Mouse (Mus musculus) spleen, adult 18-20 months (tissue): ENCODE results near the gene Cat.
A peak's percentile ranks its signal among the peaks of the same experiment; 100 is the strongest.

Experiments
- DNase-seq, 2 experiments: peaks; one replicate each; pipeline ENCODE4 v3.0.0; 2022; ENCODE audit warnings: mixed read lengths in 2 of 2

The Cat gene

DNA sequence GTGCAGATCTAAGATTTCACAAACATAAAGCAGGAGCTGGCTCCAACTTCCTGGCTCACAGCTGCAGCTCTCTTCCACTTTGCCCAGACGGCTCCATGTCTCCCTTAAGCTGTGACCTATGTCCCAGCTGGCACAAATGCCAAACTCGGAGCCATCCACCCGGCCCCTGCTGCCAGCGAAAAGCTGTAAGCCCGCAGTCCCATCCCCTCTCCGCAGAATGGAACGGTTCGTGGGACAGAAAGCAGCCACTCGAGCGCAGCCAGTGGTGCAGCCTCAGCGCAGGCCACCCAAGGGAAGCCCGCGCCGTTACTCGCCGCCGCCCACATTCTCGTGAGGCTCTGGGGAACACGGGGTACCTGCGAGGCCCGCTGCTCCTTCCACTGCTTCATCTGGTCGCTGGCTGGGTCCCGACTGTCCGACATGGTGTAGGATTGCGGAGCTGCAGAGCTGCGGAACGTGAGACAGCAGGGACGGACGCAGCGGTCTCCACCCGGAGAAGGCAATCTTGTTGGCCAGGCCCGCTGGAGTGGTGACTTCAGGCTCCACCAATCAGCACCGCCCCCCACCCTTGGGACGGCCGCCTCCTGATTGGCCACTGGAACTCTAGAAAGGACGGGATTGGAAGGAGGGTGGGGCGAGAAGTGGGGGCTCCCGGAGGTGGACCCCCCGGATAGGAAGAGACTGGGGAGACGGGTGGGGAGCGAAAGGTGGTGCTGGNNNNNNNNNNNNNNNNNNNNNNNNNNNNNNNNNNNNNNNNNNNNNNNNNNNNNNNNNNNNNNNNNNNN lies at the start of gene Cat:
Cat (minus strand) TSS at position 544 of the 785 bp plus-strand sequence.
- peak; percentile 89 to 90 for DNase-seq

DNA sequence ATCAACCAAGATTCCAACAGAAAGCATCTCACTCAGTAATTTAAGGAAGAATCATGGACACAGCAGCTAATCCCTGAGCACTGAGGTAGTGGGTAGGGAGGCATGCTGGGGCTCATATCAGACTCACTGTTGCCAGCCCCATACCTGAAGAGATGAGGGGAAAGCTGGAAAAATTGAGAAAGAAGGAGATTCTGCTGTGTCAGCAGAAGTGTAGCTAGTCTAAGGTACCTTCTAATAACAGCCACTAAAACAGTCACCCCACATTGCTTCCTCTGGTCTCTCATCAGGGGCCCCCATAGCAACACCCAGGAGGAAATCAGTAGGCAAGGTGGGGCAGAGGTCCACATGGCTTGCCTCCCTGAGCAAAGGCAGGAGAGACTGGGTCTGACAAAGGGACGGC lies 40.6 kb upstream of the Cat start:
- no peak for DNase-seq

- no peak for DNase-seq
Measured at GRCm38 (mm10) chr2:103516472-103516871, 31.5 kb upstream of the Cat start.

DNA sequence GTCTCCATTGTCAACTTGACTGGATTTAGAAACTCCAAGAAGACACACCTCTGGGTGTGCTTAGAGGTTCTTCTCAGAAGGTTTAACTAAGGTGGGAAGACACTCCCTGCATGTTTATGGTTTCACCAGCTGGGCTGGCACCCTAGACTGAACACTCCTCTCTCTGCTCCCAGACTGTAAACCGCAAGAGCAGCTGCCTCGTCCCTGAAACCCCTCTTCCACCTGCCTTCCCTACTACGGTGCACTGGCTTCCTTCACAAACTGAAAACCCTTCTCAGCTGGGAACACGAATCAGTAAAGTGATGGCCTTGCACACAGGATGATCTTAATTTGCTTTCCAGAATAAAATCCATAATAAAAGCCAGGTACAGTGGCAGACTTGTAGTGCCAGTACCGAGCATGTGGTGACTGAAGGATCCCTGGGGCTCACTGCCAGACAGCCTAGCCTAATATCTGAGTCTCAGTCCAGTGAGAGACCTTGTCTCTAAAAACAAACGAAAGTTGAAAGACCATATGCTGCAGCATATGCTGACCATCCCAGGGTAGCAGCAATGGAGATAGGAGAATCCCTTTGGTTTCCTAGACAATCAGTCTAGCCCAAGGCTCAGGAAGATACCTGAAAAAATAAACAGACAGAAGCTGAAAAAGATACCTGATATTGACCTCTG lies 30.7 kb upstream of the Cat start:
- no peak for DNase-seq

- DNase-seq, result no peak
Measured at GRCm38 (mm10) chr2:103512066-103512795, 27.3 kb upstream of the Cat start.

DNA sequence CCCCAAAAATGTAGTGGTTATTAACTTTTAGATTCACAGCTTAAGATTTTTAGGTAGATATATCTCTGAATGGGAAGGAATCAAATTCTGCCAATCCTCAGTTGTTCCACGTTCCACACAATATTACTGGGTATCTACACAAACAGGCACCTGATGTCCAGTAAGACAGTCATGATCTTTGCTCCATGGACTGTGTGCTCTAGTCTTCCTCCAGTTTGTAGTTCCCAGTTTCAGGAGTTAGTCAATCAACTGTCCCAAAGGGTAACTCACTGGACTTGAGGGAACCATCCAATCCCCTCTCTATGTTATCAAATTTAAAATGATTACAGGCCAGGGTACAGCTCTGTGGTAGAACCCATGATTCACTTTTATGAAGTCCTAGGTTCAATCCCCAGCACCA lies 26.7 kb upstream of the Cat start:
- DNase-seq, result no peak

DNA sequence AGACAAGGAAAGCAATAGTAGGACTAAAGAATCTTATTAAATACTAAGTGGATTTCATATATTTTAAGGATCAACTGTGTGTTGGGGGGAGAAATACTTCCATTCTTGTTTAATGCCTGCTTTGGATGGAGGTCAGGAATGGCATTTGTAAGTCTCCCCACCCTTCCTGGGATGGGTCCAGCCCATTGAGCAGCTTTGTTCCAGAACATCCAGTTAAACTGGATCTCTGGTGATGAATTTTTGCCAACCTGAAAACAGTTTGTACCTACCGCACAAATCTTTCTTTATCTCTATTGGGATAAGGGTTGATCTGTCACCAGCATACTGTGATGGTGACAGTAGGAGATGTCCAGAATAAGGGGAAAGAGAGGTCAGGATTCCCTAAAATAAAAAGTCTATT lies 26.1 kb upstream of the Cat start:
- no peak for DNase-seq

- DNase-seq, result no peak
Measured at GRCm38 (mm10) chr2:103507651-103508050, 22.7 kb upstream of the Cat start.

DNA sequence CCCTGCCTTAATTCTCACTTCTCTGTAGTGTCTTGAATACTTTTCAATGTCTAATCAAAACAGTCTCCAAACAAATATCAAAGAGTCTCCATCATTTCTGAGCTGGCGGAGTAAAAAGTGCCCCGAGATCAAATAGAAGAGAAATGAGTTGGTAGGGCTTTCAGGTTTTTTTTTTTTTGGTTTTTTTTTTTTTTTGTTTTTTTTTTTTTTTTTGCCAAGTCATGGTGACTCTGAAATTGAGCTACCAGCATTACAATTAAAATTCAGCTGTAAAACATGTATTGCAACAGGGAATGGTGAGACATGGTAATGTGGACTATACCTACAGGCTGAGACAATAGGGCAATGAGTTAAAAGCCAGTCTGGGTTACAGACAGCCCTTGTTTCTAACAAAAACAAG lies 21.0 kb upstream of the Cat start:
- DNase-seq, result no peak

GRCm38 (mm10) chr2:103504463-103504862 lies 19.5 kb upstream of the Cat start:
- DNase-seq, result no peak

GRCm38 (mm10) chr2:103500769-103501168 lies 15.8 kb upstream of the Cat start:
- no peak for DNase-seq

DNA sequence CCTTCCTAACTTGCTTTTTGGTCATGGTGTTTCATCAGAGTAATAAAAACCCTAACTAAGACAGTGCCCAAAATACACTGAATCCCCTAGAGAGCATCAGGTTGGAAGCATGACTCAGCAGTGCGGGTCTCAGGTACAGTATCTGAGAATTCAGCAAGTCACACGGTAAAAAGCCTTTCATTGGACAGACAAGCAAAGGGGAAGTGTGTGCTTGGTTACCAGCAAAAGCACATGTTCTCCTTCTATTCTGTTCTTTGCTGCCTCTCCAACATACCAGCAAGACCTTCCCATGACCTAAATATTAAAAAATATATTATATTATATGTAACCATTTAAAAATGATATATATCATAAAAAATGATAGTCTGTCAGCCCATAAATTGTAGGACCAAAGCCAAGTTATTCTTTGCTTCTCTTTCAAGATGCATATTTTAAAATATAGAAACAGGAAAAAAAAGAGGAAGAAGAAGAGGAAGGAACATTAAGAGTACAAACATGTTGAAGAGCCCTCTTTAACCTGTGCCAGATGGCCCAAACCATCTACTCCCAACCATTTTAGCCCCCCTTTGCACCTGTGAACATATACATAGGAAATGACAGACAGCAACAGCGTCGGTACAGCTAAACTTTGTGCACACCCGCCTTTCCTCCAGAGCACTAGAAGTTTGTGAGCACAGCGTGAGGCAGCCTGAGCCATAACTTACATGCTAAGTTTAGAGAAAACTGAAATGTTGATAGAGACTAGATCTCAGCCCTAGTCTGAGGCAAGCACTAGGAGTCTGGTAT lies 10.9 kb upstream of the Cat start:
- DNase-seq, result no peak

DNA sequence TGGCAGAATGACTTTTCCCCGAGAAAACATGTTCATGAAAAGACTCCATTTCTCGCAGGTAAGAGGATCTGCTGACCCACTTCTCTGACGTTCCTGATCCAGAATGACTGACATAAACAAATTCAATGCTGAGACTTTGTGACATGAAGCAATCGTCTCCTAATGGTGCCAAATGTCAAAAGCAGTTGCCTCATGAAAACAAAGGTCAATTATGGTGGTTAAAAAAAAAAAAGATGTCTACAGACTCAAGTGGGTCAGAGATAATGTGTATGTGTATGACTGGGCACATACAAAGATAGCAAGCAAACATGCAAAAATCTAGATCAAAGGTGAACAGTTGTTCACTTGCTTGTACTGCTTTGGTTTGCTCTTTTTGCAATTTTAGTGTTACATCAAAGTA lies 8.9 kb upstream of the Cat start:
- no peak for DNase-seq

- no peak for DNase-seq
Measured at GRCm38 (mm10) chr2:103492526-103492925, 7.6 kb upstream of the Cat start.

- no peak for DNase-seq
Measured at GRCm38 (mm10) chr2:103483986-103484520, 907 bp downstream of the Cat start.

- DNase-seq, result no peak
Measured at GRCm38 (mm10) chr2:103483289-103483985, 1.5 kb downstream of the Cat start.

DNA sequence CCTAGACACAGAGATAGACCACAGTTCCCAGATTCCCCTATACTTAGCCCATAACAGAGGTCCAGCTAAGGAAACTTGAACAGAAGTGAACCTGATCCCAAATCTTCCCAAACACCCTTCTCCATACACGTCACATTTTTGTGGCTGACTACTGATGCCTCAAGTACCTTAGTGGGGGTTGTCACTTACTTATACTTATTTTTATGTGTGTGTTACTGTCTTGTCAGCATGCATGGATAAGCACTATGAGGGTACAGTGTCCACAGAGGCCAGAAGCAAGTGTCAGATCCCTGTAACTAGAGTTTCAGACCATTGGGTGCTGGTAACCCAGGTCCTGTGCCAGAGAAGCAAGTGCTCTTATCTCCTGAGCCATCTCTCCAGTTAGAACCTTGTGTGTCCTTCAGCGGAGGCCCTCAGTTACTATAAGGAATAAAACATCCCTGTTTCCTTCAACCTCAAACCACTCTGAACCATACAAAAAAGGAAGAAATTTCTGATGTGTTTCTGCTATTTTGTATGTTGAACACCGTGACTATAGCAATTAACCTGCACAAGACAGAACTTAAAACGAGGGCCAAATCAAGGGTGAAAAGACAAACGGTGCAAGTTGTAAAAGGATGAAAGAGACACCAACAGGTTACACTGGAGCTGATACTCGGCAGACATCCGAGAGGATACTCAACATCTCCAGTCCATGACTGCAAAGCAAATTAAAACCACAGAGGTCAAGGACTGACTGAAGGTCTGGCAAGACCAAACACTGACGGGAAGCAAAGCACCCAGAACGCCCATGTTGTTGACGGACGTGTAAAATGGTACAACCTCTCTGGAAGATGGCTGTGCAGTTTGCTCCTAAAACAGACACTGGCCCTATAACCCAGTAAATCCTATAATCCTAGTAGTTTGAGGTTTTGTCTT lies 3.4 kb downstream of the Cat start:
- DNase-seq, result no peak

DNA sequence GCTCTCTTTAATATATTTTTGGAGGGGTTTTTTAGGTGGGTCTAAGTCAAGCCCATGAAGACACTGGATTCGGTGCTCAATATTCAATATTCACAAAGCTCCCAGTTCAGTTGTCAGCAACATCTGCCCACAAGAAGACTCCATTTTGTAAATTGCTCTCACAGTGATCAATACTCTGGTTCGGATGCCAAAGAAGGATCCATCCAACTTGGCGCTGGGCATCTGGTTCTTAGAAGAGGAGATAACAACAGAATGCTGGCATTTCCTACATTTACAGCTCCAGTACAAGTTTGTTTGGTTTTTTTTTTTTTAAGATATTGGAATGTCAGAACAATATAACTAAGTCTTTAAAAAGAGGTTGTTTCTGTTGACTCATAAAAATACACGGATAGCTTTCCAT lies 4.1 kb downstream of the Cat start:
- DNase-seq, result no peak

GRCm38 (mm10) chr2:103480240-103480639 lies 4.7 kb downstream of the Cat start:
- no peak for DNase-seq

DNA sequence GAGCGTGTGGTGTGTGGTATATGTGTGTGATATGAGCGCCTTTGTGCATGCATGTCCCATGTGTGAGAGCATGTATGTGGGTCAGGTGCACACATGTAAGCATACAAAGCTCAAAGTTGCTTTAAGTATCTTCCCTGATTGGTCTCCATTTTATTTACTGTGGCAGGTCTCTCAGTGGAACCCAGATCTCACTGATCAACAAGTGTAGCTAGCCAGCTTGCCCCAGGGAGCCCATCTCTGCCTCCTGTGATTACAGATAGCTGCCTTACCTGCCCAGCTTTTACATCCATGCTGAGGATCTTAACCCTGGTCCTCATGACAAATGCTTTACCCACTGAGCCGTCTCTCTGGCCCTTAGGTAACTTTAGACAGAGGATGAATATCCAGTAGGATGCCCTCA lies 6.6 kb downstream of the Cat start:
- DNase-seq, result no peak

DNA sequence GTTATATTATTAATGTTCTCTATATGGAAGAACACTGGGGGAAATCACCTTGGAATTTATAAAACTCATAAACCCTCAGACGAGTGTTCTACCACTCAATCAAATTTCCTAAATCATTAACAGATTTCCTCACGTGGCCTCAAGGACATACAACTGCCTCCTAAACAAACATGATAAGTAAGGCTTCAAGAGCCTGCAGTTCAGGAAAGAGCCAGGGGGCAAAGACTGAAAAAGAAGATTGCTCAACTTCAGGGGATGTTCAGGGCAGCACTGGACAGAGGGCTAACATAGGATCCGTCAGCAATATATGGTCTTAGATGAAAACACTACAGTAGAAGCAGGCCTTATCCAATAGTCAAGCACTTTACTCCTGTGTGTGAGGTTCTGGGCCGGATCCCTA lies 7.5 kb downstream of the Cat start:
- DNase-seq, result no peak
